Mouse (Mus musculus): ENCODE measurements around the gene Ntn1. TPM values are rescaled to one million over a fixed set of nuclear protein-coding genes. Genes with fewer than 3 reads are reported as not detected.
A peak's percentile ranks its signal among the peaks of the same experiment; 100 is the strongest.

Ntn1 gene
- total RNA-seq, 2 experiments from 2014 or later: 55.4 to 61.8 TPM

DNA sequence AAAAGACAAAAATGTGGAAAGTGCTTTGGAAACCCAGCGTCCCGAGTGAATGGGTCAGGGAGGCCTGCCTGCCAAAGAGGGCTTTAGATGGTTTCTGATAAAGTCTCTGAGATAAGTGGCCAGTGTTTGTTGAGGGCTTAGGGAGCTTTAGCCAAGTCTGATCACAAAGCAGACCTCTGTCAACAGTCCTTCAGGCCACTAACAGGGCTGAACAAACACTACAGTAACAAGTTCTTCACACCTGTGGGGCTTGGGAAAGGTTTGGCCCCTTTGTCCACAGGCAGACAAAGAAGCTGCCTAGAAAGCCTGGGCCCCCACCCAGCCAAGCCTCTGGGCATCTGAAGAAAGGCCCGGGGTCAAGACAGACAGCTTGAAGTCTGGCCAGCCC is 114.9 kb downstream of the Ntn1 start:
- intact Hi-C loops (cut with DNase I): no loop called here
- DNase-seq: no peak

DNA sequence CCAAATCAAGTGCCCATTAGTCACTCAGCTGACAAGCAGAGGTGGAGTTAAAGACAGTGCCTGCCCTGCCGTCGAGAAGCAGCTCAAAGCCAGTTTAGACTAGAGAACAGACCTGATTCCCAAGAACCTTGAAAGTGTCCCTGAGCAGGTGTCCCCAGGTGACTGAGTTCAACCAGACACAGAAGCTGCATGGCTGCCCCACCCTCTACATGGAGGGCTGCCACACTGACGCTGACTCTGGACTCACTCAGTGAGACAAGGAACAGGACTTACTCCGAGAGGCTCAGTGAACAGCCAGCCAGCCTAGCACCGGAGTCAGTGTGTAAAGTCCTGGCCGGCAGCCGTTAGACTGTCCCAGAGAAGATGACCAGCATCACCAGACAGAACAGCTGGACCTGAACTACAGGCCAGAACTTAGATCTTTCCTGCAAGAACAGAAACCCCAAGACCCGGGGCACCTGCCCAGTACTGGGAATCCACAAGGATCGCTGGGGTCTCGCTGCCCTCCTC is 120.6 kb downstream of the Ntn1 start:
- intact Hi-C loops (cut with DNase I): no loop called here
- peak; percentile 22 to 26 for DNase-seq

DNA sequence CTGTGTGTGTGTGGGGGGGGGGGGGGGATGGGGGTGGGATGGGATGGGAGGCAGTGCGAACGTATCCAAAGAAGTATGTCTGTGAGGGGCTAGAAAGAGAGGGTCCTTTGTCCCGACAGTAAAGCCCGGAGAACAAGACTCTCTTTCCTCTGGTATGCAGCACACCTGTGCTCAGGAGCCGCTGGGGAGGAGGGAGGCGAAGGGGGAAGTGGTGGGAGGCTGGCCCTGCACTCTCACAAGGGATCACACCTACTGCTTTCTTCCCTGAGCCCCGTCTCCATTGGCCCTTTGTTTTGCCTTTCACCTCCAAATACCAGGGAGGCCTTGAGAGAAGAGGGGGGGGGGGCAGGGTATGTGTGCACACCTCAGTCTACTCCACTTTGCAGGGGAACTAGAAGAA is 123.7 kb downstream of the Ntn1 start:
- DNase-seq: no peak
- intact Hi-C loops (cut with DNase I): no loop called here

DNA sequence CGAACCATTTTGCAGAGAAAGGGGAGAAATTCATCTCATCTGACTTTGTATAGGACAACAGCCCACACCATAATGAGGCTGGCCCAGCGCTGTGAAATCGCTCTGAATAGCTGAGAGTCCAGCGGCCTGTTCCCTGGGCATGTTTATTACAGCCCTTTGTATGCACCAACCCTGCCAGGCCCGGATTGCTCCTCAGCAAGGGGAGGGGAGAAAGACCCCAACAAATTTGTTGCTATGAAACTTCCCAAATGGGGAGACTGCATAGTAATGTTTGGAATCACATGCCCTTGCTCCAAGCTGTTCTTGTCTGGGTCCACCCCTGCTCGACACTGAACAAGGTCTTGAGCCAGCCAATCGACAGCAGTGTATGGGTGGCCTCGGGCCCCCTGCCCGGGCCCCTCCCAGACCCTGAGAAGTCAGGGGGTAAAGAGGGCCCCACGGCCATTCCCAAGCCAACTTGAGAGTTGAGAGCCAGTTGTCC is 126.3 kb downstream of the Ntn1 start:
- DNase-seq: no peak
- intact Hi-C loops (cut with DNase I): no loop called here

DNA sequence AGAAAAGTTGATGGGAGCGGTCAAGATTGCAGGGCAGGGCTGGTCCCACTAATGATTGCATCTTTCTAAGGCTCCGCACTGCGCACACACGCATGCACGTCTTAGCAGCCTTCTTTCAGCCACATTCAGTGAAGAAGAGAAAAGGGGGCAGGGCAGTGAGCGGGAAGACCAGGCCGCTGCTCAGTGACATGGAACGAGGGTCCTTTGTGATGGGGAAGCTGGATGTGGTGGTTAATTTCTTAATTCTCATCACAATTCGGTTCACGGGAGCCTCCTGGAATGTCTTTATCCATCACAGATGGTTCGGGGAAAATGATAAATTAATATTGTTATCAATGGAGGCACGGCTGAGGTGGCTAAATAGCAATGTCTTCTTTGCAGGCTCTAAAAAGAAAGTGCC is 126.8 kb downstream of the Ntn1 start:
- intact Hi-C loops (cut with DNase I): no loop called here
- no peak for DNase-seq

DNA sequence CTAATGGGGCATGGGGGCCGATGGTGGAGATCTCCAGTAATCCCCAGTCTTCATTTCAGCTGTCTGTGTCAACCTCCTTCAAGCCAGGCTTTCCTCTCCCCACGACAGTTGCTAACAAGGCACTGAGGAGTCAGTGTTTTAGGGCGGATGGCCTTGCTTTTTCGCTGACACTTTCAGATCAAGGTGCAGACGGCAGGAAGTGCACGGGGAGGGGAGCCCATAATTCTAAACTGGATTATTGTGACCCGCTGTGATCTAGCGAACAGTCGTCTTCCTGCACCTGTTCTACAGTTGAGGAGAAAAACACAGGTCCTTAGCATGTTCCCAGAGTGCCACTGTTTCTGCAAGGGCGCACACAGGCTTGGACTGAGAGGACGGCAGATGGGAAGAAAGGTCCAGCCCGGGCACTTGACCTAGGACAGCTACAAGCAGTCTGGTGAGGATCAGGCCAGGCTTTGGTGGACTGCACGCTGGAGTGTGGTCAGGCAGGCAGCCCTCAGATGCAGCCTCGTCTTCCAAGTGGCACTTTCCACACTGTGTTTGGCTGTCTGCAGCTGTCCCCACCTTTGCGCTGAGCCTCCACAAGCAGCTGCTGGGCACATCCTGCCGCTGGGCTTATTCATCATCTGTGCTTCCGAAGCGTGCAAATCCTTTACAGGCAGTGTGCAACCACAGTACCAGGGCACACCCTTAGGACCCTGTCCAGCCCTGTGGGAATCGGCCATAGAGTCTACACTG is 129.7 kb downstream of the Ntn1 start:
- no peak for DNase-seq
- intact Hi-C loops (cut with DNase I): no loop called here

DNA sequence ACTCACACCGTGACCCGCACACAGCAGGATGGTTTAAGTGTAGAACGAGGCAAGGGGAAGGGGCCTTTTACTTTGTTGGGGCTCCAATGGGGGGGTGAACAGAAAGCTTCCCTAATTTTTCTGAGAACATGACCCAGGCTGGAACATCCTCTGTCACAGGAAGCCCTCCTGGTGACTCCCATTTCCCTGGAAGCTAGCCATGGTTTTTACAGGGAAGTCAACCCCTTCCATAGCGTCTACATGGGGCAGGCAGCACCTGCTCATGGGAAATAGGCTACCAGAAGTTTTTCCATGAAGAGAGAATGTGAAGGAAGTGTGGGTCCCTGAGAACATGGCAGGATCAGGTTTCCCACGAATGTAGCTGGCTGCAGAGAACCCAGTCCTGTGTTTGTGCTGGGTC is 136.3 kb downstream of the Ntn1 start:
- no peak for DNase-seq
- intact Hi-C loops (cut with DNase I): loop anchor here (5.0 kb wide), 1 partner anchor 123 kb away; no protein-coding TSS in a partner anchor

DNA sequence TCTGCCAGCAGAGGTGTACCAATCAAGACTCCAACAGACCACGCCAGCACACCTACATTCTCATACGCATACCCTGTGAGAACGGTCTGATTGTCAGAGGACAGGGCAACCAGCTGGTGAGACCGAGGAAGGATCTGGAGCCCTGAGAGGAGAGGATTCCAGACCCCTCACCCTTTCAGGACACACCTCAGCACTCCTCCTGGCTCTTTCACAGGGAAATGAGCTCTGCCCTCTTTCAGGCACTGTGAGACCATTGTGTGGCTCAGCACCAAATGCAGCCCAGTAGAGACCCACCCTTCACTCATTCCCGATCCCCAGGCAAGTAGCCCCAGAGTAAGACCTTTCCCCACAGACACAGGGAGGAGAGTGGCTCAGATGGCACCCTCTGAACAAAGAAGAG is 137.5 kb downstream of the Ntn1 start:
- DNase-seq: no peak
- intact Hi-C loops (cut with DNase I): loop anchor here (5.0 kb wide), 1 partner anchor 124 kb away; no protein-coding TSS in a partner anchor

DNA sequence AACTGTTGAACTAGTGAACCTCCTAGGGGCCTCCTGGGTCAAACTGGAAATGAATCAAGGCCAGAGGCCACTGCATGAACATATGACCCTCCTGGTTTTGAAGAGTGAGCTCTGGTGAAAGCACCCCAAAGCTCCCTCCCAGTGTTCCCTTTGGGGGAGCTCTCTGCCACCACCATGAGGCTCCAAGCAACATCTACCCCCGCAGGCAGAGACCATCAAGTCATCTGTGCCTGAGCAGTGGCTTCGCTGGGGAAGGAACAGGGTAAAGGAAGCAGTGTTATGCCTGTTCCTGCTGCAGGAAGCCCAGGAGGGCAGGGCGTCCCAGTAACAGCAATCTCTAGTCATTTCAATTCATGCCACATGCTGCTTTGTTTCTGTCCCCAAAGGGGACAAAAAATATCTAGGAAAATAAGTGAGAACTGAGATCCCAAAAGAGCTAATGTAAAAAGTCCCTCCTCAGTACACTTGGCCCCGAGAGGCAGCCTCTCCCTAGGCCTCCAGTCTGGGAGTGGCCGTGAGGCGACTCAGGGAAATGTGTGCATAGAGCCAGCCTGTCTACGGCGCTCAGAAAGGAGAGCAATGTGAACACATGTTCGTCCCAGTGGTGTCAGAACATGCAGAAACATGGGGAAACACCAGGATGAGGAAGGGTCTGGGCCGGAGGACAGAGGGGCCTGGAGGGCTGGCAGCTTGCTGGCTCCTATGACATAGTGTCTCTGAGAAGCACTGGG is 139.3 kb downstream of the Ntn1 start:
- intact Hi-C loops (cut with DNase I): loop anchor here (5.0 kb wide), 1 partner anchor 126 kb away; no protein-coding TSS in a partner anchor
- DNase-seq: peak in 1 of 2 experiments; percentile 30

DNA sequence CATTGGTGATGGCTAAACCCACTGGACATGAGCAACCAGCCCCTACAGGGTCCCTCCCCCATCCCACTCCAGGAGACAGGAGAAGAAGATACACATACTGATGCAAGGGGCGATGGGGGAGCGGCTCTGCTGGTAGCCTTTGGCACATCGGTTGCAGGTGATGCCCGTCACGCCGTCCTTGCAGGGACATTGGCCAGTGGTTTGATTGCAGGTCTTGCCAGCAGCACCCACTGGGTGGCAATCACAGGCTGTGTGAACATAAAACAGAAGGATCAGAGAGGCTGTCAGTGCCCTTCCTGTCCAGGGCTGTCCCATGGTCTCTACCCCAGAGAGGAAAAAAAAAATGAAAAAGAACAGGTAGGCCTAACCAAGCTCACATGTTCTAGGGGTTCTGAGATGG is 140.2 kb downstream of the Ntn1 start:
- intact Hi-C loops (cut with DNase I): loop anchor here (5.0 kb wide), 1 partner anchor 127 kb away; no protein-coding TSS in a partner anchor

DNA sequence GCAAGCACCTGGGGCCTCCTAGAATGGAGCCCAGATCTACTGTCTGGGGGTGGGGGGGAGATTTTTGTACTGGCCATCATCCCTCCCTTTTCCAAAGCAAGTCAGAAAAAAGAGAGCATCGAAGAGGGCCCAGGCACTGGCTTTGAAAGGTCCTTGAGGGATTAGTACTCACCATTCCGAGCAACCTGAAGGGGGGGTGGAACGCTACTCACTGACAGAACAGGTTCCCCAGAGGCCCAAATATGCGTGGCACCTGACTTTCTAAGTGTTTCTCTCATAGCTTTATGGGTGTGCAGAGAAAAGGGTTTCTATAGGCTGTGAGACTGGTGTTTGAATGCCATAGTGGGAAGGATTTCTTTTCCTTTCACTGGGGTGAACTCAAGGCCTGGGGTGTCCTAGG is 142.1 kb downstream of the Ntn1 start:
- DNase-seq: no peak
- intact Hi-C loops (cut with DNase I): no loop called here

More for the DNA sequence above, 140.2 kb downstream of the Ntn1 start:
- no peak for DNase-seq

DNA sequence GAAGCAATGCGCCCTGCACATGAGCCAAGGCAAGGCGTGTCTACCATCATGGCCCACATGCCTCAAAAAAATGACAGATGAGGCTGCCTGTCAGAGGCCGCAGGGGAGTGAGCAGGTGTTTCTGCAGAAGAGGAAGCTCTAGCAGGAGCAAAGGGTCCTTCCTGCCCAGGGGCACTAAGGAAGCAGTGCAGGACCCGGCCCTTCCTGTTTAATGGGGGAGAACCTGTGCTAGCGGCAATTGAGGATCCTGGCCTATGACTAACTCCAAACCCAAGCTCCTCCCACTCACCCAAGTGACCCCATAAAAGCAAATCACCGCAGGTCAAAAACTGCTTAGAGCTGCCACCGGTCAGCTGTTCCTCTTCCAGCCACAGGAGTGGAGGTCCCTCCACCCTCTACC is 147.1 kb downstream of the Ntn1 start:
- no peak for DNase-seq
- intact Hi-C loops (cut with DNase I): no loop called here

DNA sequence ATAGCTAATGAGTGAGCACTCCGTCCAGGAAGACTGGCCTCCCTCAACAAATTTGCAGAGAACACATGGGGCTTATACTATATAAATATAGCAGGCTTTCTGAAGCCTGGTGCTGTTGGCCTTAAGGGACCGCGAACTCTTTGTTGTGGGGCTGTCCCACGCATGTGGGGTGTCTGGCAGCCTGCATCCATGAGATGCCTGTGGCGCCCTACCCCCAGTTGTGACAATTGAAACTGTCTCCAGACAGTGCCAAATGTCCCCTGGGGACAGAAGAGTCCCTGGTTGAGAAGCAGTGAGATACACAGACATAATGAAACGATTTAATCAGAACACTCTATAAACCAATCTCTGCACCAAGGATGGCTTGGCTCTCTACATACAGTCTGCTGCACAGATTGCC is 150.5 kb downstream of the Ntn1 start:
- DNase-seq: no peak
- intact Hi-C loops (cut with DNase I): no loop called here

DNA sequence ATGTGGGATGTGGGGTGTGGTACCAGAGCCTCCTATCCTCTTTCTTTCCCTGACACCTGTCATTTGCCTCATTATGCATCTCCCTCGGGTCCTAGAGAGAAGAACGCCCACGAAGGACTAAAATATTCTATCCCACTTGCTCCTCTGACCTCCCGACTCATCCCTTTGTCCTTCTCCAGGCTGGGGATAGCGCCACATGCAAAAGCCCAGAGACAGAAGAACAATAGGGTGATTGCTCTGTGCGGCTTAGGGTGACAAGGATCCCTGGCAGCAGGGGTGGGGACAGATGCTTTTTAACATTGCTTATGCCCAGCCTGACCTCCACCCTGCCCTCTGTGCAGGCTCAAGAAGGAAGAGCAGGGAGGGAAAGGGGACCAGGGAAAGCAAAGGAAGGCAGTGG is 152.7 kb downstream of the Ntn1 start:
- DNase-seq: no peak
- intact Hi-C loops (cut with DNase I): no loop called here

DNA sequence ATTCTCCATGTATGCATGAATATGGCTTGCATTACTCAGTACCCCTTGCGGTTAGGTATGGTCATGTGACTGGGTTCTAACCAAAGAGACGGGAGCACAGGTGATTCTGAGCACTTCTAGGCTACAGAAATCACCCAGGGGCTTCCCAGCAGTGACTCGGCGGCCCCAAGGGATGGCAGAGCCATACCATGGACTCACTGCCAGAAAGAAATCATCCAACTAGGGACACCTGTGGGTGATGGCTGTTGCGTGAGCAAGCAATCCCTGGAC is 155.7 kb downstream of the Ntn1 start:
- no peak for DNase-seq
- intact Hi-C loops (cut with DNase I): no loop called here

DNA sequence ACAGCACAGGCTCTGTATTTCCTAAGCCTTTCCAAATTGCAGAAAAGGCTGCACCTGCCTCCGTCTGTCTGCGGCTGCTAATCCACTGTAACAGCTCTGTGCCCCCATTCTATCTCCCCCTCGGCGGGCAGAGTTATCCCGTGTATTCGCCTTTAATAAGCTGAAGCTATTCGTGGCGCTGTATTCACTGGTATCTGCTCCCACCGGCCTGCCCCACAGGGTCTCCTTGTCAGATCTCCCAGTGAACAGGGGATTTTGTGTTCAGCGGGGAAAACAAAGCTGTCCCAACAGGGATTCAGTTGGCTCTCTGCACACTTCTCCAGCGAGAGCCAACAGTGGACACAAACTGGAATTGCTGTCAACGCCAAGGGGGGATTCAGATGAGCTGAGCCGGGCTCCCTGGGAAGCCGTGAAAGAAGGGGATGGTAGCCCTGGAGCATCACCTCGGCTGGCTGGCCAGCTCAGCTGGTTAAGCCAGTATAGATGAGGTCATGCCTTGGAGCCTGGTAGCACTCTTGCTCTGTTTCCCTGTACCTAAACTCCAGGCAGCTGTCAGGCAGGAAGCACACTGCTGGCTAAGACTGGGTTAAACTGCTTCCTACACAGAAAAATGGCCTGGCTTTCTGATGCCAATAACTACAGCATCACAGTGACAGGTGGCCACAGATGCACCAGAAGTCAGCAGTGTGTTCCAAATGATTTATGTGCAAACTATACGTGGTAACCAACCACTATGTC is 156.2 kb downstream of the Ntn1 start:
- intact Hi-C loops (cut with DNase I): no loop called here
- no peak for DNase-seq

DNA sequence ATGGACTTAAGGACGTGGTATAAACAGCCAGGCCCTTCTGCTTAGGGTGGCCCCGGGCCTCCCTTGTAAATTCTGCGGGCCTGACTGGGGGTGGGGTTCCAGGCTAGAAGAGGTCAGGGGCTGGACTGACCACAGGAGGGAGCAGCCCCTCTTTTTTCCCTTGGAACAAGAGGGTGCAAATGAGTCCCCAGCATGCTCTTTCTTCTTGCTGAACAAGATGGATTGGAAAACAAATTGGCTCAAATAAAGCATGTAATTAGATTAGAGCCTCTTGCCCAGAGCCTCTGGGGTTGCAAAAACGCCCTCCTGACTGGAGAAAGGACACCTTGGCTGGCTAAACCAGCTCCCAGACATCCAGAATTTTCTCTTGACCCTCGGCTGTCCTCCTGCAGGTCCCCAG is 160.9 kb downstream of the Ntn1 start:
- intact Hi-C loops (cut with DNase I): no loop called here
- DNase-seq: no peak

DNA sequence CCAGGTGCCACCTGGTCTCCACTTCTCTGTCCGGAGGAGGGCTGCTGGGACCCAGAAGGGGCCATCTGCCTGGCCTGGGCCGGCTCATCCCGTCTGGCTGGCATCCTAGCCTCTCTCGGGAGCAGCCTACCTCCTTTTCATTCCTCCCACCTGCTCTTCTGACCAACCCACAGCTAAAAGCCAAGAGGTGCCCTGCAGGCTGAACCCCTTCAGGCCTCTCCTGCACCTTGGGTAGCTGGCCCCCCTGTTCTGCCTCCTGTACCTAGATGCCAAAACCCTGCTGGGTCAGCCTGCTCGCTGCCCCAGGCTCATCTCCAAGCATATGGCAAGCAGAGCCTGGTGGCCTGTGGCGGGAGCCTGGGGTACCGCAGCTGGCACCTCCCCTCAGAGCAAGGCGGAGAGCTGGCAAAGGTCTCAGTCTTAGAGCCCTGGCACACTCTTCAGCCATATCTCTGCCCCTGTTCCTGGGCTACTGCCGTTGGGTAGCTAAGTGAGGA is 167.1 kb downstream of the Ntn1 start:
- intact Hi-C loops (cut with DNase I): no loop called here
- DNase-seq: no peak

DNA sequence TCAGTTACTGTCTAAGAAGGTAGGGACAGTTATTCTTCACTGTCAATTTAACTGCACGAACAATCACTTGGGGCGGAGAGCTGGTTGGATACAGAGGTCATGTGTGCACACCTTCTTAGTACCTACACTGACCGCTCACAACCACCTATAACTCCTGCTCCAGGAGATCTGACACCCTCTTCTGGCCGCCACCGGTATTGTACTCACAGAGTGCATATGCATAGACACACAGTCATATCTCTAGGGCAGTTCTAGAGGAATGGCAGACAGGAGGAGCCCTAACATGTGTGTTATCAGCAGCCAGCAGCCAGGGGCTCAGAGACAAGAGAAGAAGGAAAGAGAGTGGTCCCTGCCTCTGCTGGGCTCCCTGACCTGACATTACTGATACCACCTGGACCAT is 169.1 kb downstream of the Ntn1 start:
- intact Hi-C loops (cut with DNase I): no loop called here

DNA sequence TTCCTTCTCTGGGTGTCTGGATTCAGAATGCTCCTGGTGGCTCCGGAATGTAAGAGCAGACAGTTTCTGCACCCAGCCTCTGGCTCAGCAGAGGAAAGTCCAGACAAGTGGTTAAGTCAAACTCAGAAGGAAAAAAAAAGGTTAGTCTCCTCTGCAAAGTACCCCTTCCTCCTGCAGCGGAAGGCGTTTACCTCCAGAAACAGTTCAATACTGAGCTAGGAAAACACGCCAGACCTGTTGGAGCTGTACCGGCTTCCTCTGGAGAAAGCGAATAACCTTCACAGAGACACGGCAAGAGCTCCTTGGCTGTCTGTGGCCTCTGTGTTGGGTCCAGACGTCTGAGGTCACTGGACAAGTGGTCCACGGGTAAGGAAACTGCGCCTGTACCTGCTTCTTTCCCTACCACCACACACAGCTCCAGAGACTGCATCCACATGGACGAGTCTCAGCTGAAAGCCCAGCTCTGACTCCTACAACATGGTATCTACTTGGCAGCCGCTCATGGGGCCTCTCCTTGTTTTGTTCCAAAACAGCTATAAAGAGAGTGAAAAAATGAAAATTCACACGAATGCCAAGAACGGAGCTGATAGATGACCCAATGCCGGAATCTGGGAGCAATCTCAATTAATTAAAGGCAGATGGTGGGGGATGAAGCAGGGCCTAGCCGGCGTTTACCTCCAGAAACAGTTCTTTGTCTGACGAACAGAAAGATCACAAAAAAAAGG is 171.5 kb downstream of the Ntn1 start:
- peak in 1 of 2 experiments; percentile 18 for DNase-seq
- intact Hi-C loops (cut with DNase I): no loop called here

More for the DNA sequence above, 169.1 kb downstream of the Ntn1 start:
- DNase-seq: no peak
